Mouse (Mus musculus) neural tube, embryonic 12.5 days (tissue): Measurements from ENCODE around the gene Itgae. TPM values are rescaled to one million over a fixed set of nuclear protein-coding genes. Genes with fewer than 3 reads are reported as not detected.
"Not testable (repeated sequence)": the region's sequence is repeated elsewhere in the genome, so short reads cannot be mapped to it uniquely, and the experiment has no call there.

Experiments
- ATAC-seq: fragments of 200-750 bp; cut with Nextera tagmentation; 2 replicates; pipeline ENCODE4 v1.8.0; 2017; ENCODE audit warnings: low read depth, mild to moderate bottlenecking, moderate TSS enrichment, moderate library complexity; ENCODE audit not compliant: low FRiP score
- H3K27ac ChIP-seq: fragments of 300-500 bp; sonication (generic); 2 replicates; pipeline ENCODE4 v1.5.1; 2016
- H3K27me3 ChIP-seq: fragments of 300-500 bp; sonication (generic); replicated peaks from 2 replicates; pipeline ENCODE4 v1.6.1; 2016; ENCODE audit warnings: mild to moderate bottlenecking
- H3K36me3 ChIP-seq: fragments of 300-500 bp; sonication (generic); 2 replicates; pipeline ENCODE4 v1.6.1; 2016; ENCODE audit warnings: mild to moderate bottlenecking
- H3K4me1 ChIP-seq: fragments of 300-500 bp; sonication (generic); 2 replicates; pipeline ENCODE4 v1.6.1; 2016
- H3K4me2 ChIP-seq: fragments of 300-500 bp; sonication (generic); replicated peaks from 2 replicates; pipeline ENCODE4 v1.6.1; 2016; ENCODE audit warnings: mild to moderate bottlenecking
- H3K4me3 ChIP-seq: fragments of 300-500 bp; sonication (generic); 2 replicates; pipeline ENCODE4 v1.5.1; 2016
- H3K9ac ChIP-seq: fragments of 300-500 bp; sonication (generic); 2 replicates; pipeline ENCODE4 v1.6.1; 2016; ENCODE audit warnings: mild to moderate bottlenecking
- H3K9me3 ChIP-seq: fragments of 300-500 bp; sonication (generic); 2 replicates; pipeline ENCODE4 v1.6.1; 2016; ENCODE audit warnings: mild to moderate bottlenecking
- WGBS: fragments of 180-500 bp; shearing (Covaris S2); methylation state at CpG from one replicate; pipeline ENCODE4 v1.1.7; 2016; 5-methylcytosine and 5-hydroxymethylcytosine counted together
- polyA plus RNA-seq: library from polyadenylated mRNA; unstranded; fragments of >200 nt; fragmentation: Nextera tagmentation; extraction: Ambion mirVana; gene quantifications from 2 replicates; pipeline ENCODE4 v1.2.1, GENCODE M21; 2016

The Itgae gene
- polyA plus RNA-seq, 1 experiment from 2014 or later: 0.34 TPM

DNA sequence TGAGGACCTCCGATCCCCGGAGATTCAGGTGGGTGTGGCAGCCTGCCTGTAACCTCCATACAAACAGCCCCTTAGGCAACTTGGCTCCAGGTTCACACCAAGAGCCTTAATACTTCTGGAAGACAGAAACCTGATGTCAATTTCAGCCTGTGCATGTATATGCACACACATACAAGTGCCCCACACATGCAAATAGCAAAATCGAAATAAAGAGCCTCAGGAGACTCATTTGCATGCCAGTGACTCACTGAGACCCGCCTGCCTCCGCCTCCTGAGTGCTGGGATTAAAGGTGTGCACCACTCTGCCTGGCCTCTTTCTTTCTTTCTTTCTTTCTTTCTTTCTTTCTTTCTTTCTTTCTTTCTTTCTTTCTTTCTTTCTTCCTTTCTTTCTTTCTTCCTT is 8.5 kb downstream of the Itgae start:
- H3K27ac ChIP-seq: no peak overlapping the region
- no peaks in the 10 kb centered on the region for H3K27me3 ChIP-seq
- WGBS: 68% methylated on average over 5 of the region's 5 CpGs
- H3K36me3 ChIP-seq: no peaks in the 10 kb centered on the region
- no peak overlapping the region for H3K4me3 ChIP-seq
- no peak overlapping the region for H3K9ac ChIP-seq
- H3K4me1 ChIP-seq: no peaks in the 10 kb centered on the region
- H3K9me3 ChIP-seq: no peaks in the 10 kb centered on the region
- no peak overlapping the region for H3K4me2 ChIP-seq
- ATAC-seq: no peak

- Histone ChIP-seq H3K9me3 (no peaks in the 10 kb centered on the region), H3K27ac (no peak overlapping the region), H3K27me3 (no peaks in the 10 kb centered on the region), H3K4me3 (no peak overlapping the region), H3K9ac (no peak overlapping the region), H3K4me2 (no peak overlapping the region), H3K4me1 (no peaks in the 10 kb centered on the region), H3K36me3 (no peaks in the 10 kb centered on the region)
- 73% methylated on average over 14 of the region's 14 CpGs for WGBS
- ATAC-seq: no peak
Observed at GRCm38 (mm10) chr11:73099976-73100750, 9.8 kb downstream of the Itgae start.

DNA sequence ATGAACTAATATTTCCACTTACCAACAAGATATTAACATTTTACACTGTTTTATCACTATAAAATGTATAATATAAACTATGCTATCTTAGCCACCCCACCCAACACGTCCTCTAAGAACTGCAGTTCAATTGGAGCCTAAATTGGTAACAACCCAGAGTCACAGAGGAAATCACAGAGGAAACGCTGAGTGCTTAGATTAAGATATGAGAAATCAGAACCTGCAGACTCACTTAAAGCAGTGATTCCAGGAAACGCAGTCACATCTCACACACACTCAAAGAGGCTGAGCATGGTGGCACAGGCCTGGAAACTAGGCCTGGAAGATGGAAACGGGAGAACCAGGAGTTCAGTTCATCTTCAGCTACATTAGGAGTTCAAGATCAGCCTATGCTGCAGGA is 10.9 kb downstream of the Itgae start:
- Histone ChIP-seq H3K9me3 (no peaks in the 10 kb centered on the region), H3K36me3 (no peaks in the 10 kb centered on the region), H3K4me2 (no peak overlapping the region), H3K27ac (no peak overlapping the region), H3K4me1 (no peaks in the 10 kb centered on the region), H3K9ac (no peak overlapping the region), H3K27me3 (no peaks in the 10 kb centered on the region), H3K4me3 (no peak overlapping the region)
- ATAC-seq: no peak
- 80% methylated on average over 4 of the region's 4 CpGs for WGBS

DNA sequence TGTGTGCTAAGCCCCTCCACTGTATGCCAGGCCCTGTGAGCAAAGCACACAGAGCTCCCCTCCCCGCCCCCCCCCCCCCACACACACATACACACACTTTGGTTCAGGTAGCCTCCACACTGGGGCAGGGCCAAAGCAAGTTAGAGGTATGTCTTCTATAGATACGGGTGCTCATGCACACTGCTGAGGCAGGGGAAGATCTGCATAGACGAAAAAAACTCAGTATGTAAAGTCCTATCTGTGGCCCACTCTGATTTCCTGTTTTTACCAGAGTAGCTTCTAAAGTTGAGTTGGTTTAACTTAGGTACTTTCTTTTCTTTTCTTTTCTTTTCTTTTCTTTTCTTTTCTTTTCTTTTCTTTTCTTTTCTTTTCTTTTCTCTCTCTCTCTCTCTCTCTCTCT is 14.9 kb downstream of the Itgae start:
- no peak overlapping the region for H3K4me3 ChIP-seq
- H3K4me2 ChIP-seq: no peak overlapping the region
- no peak for ATAC-seq
- no peaks in the 10 kb centered on the region for H3K4me1 ChIP-seq
- no peaks in the 10 kb centered on the region for H3K36me3 ChIP-seq
- H3K9me3 ChIP-seq: no peaks in the 10 kb centered on the region
- H3K9ac ChIP-seq: no peak overlapping the region
- no peak overlapping the region for H3K27ac ChIP-seq
- no peaks in the 10 kb centered on the region for H3K27me3 ChIP-seq
- 80% methylated on average over 3 of the region's 3 CpGs for WGBS

GRCm38 (mm10) chr11:73107358-73107757 is 17.0 kb downstream of the Itgae start:
- 39% methylated on average over 3 of the region's 3 CpGs for WGBS
- ATAC-seq, H3K27me3 ChIP-seq, H3K4me1 ChIP-seq, H3K36me3 ChIP-seq, H3K9me3 ChIP-seq, H3K27ac ChIP-seq, H3K4me3 ChIP-seq, H3K4me2 ChIP-seq, H3K9ac ChIP-seq: not testable (repeated sequence)

GRCm38 (mm10) chr11:73108195-73108897 is 18.0 kb downstream of the Itgae start:
- H3K4me3 ChIP-seq: no peak overlapping the region
- no peak overlapping the region for H3K9ac ChIP-seq
- H3K4me2 ChIP-seq: no peak overlapping the region
- no peaks in the 10 kb centered on the region for H3K36me3 ChIP-seq
- H3K4me1 ChIP-seq: no peaks in the 10 kb centered on the region
- H3K9me3 ChIP-seq: no peaks in the 10 kb centered on the region
- WGBS: 71% methylated on average over 5 of the region's 5 CpGs
- ATAC-seq: no peak
- H3K27me3 ChIP-seq: no peaks in the 10 kb centered on the region
- no peak overlapping the region for H3K27ac ChIP-seq

DNA sequence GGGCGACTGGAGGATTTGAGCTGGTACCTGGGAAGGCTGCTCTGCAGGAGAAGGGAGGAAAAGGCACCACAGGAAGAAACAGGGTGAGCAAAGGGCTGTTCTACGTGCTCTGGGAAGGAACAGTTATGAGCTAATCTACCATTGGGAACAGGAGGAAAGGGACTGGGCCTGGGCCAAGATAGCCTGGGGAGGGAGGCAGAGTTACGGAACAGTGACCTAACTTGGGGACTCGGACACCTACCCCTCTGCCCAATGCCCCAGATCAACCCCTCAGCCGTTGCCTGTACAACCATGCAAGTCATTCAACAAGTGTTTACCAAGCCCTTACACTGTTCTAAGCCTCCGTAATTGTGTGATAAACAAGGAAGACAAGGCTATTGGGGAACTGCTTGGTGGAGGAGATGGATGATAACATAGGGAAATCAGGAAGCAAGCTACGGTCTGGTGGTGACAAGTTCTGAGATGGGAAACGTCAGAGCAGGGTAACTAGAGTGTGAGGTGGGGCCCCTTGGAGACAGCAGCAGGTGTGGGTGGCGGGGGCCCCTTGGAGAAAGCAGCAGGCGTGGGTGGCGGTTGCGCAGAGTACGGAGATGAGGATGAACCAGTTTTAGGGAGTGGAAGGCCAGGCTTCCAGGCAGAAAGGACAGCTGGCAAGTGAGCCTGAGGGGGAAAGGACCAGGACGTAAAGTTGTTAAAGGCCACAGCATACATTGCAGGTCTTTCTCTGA is 18.7 kb downstream of the Itgae start:
- H3K4me2 ChIP-seq: no peak overlapping the region
- H3K9ac ChIP-seq: no peak overlapping the region
- H3K9me3 ChIP-seq: no peaks in the 10 kb centered on the region
- H3K36me3 ChIP-seq: no peaks in the 10 kb centered on the region
- WGBS: 86% methylated on average over 14 of the region's 14 CpGs
- no peaks in the 10 kb centered on the region for H3K4me1 ChIP-seq
- H3K27me3 ChIP-seq: no peaks in the 10 kb centered on the region
- no peak for ATAC-seq
- H3K27ac ChIP-seq: no peak overlapping the region
- H3K4me3 ChIP-seq: no peak overlapping the region

GRCm38 (mm10) chr11:73109941-73110340 is 19.6 kb downstream of the Itgae start:
- Histone ChIP-seq H3K9me3 (no peaks in the 10 kb centered on the region), H3K36me3 (no peaks in the 10 kb centered on the region), H3K9ac (no peak overlapping the region), H3K4me2 (no peak overlapping the region), H3K4me1 (no peaks in the 10 kb centered on the region), H3K4me3 (no peak overlapping the region), H3K27me3 (no peaks in the 10 kb centered on the region), H3K27ac (no peak overlapping the region)
- 86% methylated on average over 3 of the region's 3 CpGs for WGBS
- ATAC-seq: no peak

GRCm38 (mm10) chr11:73111414-73111813 is 21.0 kb downstream of the Itgae start:
- Histone ChIP-seq H3K4me3 (no peak overlapping the region), H3K27ac (no peak overlapping the region), H3K9me3 (no peaks in the 10 kb centered on the region), H3K4me2 (no peak overlapping the region), H3K9ac (no peak overlapping the region), H3K4me1 (no peaks in the 10 kb centered on the region), H3K27me3 (no peaks in the 10 kb centered on the region), H3K36me3 (no peaks in the 10 kb centered on the region)
- no peak for ATAC-seq
- WGBS: 71% methylated on average over 6 of the region's 6 CpGs

DNA sequence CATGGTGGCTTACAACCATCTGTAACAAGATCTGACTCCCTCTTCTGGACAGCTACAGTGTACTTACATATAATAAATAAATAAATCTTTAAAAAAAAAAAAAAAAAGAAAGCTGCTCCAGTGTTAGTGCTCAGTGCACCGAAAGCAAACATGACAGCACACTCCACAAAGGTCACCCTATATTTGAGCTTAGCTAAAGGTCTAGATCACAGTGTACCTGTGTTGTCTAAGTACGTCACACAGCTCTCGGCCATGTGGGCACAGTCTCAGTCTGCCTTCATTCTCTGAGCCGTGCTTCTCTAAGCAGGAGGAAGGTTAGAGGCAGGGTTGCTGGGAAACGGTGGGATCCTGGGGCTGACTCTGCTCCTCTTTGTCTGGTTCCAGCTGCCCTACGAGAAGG is 36.1 kb downstream of the Itgae start:
- H3K36me3 ChIP-seq: peaks cover 5% of the 10 kb centered on the region; the same call in 1 of the 2 replicates
- H3K4me3 ChIP-seq: no peak overlapping the region
- H3K4me1 ChIP-seq: no peaks in the 10 kb centered on the region
- H3K9ac ChIP-seq: no peak overlapping the region
- H3K4me2 ChIP-seq: no peak overlapping the region
- no peaks in the 10 kb centered on the region for H3K9me3 ChIP-seq
- ATAC-seq: no peak
- H3K27me3 ChIP-seq: no peaks in the 10 kb centered on the region
- H3K27ac ChIP-seq: no peak overlapping the region
- WGBS: 95% methylated on average over 6 of the region's 6 CpGs

- Histone ChIP-seq H3K27ac (no peak overlapping the region), H3K27me3 (no peaks in the 10 kb centered on the region), H3K9me3 (no peaks in the 10 kb centered on the region), H3K4me1 (peaks cover 10% of the 10 kb centered on the region), H3K4me3 (no peak overlapping the region), H3K9ac (no peak overlapping the region), H3K4me2 (no peak overlapping the region), H3K36me3 (peaks cover 28% of the 10 kb centered on the region)
- ATAC-seq: no peak
- 86% methylated on average over 7 of the region's 7 CpGs for WGBS
Observed at GRCm38 (mm10) chr11:73131020-73131419, 40.6 kb downstream of the Itgae start.

DNA sequence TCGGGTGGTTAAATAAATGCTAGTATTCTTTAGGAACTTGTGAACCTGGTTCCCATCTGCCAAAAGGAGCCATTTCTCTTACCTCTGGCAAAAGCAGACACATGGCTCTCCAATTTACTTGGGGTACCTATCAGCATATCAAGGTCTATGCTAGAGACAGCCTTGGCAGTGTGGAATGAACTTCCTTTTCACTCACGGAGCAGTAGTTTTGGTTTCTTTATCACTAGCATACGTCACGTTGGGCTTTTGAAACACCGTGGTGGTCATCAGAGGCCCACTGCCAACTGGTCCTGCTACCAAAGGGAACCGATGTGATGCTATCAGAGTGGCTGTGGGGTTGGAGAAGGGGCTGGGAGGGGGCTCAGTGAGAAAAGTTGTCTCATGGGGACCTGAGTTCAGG is 42.6 kb downstream of the Itgae start:
- peaks cover 24% of the 10 kb centered on the region for H3K36me3 ChIP-seq
- no peak overlapping the region for H3K4me3 ChIP-seq
- no peak for ATAC-seq
- no peaks in the 10 kb centered on the region for H3K27me3 ChIP-seq
- 98% methylated on average over 6 of the region's 6 CpGs for WGBS
- H3K4me2 ChIP-seq: no peak overlapping the region
- peaks cover 27% of the 10 kb centered on the region for H3K4me1 ChIP-seq
- no peak overlapping the region for H3K27ac ChIP-seq
- no peaks in the 10 kb centered on the region for H3K9me3 ChIP-seq
- H3K9ac ChIP-seq: no peak overlapping the region
